Mouse (Mus musculus): ENCODE measurements at regions not wholly inside any gene's neighbourhood (a gene's known extent, or its start where the extent isn't known, plus 50 kb on each side); places are given as distances from the start of the nearest gene placed in this dataset.

DNA sequence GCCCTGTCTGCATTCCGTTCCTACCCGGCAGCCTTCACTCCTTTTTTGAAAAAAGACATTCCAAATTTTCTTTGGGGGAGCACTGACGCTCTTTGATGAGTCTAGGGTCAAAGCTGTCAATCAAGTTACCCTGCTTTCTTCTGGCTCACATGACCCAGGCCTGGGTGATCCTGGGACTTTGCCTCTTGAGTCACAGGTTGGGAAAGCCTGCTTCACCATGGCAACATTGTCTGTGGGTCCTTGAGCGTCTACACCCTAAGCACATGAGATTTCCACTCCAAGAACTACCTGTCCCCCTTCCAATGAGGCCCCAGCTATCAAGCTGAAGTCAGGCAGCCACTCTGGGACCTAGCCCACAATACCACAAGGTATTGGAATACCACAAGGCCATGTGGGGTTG, 73.5 kb downstream of the Lsm3 start:
- no peak for ATAC-seq (ENCODE audit: insufficient read depth, low FRiP score, low TSS enrichment)
- no peak overlapping the region for H3K4me3 ChIP-seq (ENCODE audit: low read depth, low read length)
- H3K27me3 ChIP-seq (ENCODE audit: control insufficient read depth, insufficient read depth, low read length), result no peaks in the 10 kb centered on the region
- no peak overlapping the region for H3K9ac ChIP-seq (ENCODE audit: low read length)
- 83% methylated on average over 4 of the region's 4 CpGs for whole genome bisulfite sequencing
- H3K4me2 ChIP-seq (ENCODE audit: low read depth), result no peak overlapping the region
- no peaks in the 10 kb centered on the region for H3K9me3 ChIP-seq (ENCODE audit: control insufficient read depth, low read length)
- H3K27ac ChIP-seq (ENCODE audit: low read depth, low read length), result no peak overlapping the region
- no peaks in the 10 kb centered on the region for H3K4me1 ChIP-seq (ENCODE audit: control insufficient read depth, insufficient read depth, low read length)
- DNase-seq (ENCODE audit: low spot score), result no peak
- no peaks in the 10 kb centered on the region for H3K36me3 ChIP-seq (ENCODE audit: control insufficient read depth, insufficient read depth, low read length)

DNA sequence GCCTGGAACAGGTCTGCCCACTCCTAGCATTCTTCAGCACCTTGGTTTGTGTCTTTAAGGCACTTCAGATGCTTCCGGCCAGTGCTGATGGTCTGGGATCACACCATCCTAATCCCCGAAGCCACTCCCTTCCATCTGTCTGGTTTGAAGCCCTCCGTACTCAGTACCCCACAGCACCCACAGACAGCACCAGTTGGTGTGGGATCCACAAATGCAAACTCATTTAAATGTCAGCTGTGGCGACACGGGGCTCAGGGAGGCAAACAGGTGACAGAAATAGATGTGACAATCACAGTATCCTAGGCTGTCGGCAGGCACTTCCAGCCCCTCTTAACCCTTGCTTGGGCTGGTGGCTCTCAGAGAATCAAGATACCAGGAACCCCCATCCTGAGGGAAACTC, 74.7 kb downstream of the Lsm3 start:
- Histone ChIP-seq H3K4me1 (ENCODE audit: control insufficient read depth, insufficient read depth, low read length) (no peaks in the 10 kb centered on the region), H3K9me3 (ENCODE audit: control insufficient read depth, low read length) (no peaks in the 10 kb centered on the region), H3K4me3 (ENCODE audit: low read depth, low read length) (no peak overlapping the region), H3K27ac (ENCODE audit: low read depth, low read length) (no peak overlapping the region), H3K36me3 (ENCODE audit: control insufficient read depth, insufficient read depth, low read length) (no peaks in the 10 kb centered on the region), H3K9ac (ENCODE audit: low read length) (no peak overlapping the region), H3K27me3 (ENCODE audit: control insufficient read depth, insufficient read depth, low read length) (no peaks in the 10 kb centered on the region), H3K4me2 (ENCODE audit: low read depth) (no peak overlapping the region)
- 65% methylated on average over 6 of the region's 6 CpGs for WGBS
- ATAC-seq (ENCODE audit: insufficient read depth, low FRiP score, low TSS enrichment) (no peak), DNase-seq (ENCODE audit: low spot score) (no peak)

DNA sequence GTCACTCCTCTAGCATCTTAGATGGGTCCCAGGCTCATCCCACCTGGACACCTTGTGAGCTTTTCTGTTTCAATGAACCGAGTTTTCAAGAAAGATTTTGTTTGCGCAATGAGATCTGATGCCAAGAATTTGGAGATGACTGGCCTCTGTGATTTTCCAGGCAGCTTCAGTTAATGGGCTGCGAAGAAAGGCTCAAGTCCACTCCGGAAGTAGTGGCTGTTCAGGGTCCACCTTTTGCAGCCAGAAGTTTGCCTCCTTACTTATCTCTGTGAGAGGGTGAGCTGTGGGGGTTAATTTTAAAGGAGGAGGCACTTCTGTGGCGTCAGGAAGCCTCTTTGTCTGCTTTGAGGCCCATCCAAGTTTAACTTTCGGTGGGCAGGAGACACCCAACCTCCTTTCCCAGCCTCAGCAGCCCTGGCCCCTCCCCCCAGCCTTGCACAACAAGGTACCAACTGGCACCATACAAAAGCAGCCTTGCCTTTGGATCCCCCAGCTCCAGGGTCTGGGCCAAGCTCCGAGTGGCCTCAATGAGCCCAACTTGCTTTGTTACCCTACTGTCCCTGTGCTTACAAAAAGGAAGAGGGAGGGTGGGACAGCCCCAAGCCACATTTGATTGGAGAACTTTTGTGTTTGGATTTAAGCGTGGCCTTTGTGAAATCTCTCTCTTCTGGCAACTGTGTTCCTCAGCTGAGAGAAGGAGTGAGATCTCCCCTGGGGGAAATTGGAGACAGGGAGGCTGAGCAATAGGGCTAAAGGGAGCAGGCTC, 75.3 kb downstream of the Lsm3 start:
- Histone ChIP-seq H3K4me2 (ENCODE audit: low read depth) (no peak overlapping the region), H3K4me3 (ENCODE audit: low read depth, low read length) (no peak overlapping the region), H3K4me1 (ENCODE audit: control insufficient read depth, insufficient read depth, low read length) (no peaks in the 10 kb centered on the region), H3K27ac (ENCODE audit: low read depth, low read length) (no peak overlapping the region), H3K9me3 (ENCODE audit: control insufficient read depth, low read length) (no peaks in the 10 kb centered on the region), H3K27me3 (ENCODE audit: control insufficient read depth, insufficient read depth, low read length) (no peaks in the 10 kb centered on the region), H3K36me3 (ENCODE audit: control insufficient read depth, insufficient read depth, low read length) (no peaks in the 10 kb centered on the region), H3K9ac (ENCODE audit: low read length) (no peak overlapping the region)
- DNase-seq (ENCODE audit: low spot score) (no peak), ATAC-seq (ENCODE audit: insufficient read depth, low FRiP score, low TSS enrichment) (no peak)
- WGBS, result 54% methylated on average over 8 of the region's 8 CpGs

DNA sequence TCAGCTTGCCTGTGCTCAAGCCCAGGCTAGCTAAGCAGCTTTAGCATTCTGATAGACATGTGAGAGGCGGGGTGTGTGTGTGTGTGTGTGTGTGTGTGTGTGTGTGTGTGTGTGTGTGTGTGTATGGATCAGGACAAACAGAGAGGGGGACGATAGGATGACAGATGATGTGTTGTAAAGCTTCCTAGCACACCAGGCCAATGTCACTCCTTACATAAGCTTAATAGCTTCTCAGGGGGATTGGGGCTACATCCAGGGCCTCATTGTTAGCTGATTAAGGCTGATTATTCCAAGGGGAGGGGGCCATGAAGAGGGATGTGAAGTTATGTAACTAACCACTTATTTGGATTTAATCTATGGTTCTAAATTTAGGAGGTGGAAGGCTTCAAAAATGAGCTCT, 76.9 kb downstream of the Lsm3 start:
- Histone ChIP-seq H3K4me2 (ENCODE audit: low read depth) (no peak overlapping the region), H3K4me1 (ENCODE audit: control insufficient read depth, insufficient read depth, low read length) (no peaks in the 10 kb centered on the region), H3K27me3 (ENCODE audit: control insufficient read depth, insufficient read depth, low read length) (no peaks in the 10 kb centered on the region), H3K4me3 (ENCODE audit: low read depth, low read length) (no peak overlapping the region), H3K9ac (ENCODE audit: low read length) (no peak overlapping the region), H3K27ac (ENCODE audit: low read depth, low read length) (no peak overlapping the region), H3K36me3 (ENCODE audit: control insufficient read depth, insufficient read depth, low read length) (no peaks in the 10 kb centered on the region), H3K9me3 (ENCODE audit: control insufficient read depth, low read length) (no peaks in the 10 kb centered on the region)
- WGBS, result 54% methylated on average over 2 of the region's 2 CpGs
- ATAC-seq (ENCODE audit: insufficient read depth, low FRiP score, low TSS enrichment) (no peak), DNase-seq (ENCODE audit: low spot score) (no peak)

DNA sequence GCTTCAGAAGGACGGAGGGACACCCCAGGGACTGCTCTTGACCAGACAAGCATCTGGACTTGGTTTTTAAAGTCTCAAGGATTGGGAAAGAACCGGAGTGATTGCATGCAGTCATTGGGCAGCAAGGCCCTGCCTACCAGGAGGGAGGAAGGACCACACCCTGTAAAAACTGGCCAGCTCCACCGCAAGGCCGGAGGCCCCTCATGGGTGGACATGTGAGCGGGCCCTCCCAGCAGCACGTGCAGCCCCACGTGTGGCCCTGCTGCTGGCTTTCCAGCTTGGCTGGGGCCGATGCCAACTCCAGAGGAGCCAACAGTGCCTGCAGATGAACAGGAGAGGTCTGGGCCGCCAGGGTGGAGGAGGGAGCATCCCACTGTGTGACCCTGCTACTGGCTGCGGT, 83.2 kb downstream of the Lsm3 start:
- WGBS, result 70% methylated on average over 10 of the region's 10 CpGs
- Histone ChIP-seq H3K9ac (ENCODE audit: low read length) (no peak overlapping the region), H3K27me3 (ENCODE audit: control insufficient read depth, insufficient read depth, low read length) (no peaks in the 10 kb centered on the region), H3K27ac (ENCODE audit: low read depth, low read length) (no peak overlapping the region), H3K9me3 (ENCODE audit: control insufficient read depth, low read length) (no peaks in the 10 kb centered on the region), H3K4me3 (ENCODE audit: low read depth, low read length) (no peak overlapping the region), H3K4me1 (ENCODE audit: control insufficient read depth, insufficient read depth, low read length) (no peaks in the 10 kb centered on the region), H3K4me2 (ENCODE audit: low read depth) (no peak overlapping the region), H3K36me3 (ENCODE audit: control insufficient read depth, insufficient read depth, low read length) (no peaks in the 10 kb centered on the region)
- ATAC-seq (ENCODE audit: insufficient read depth, low FRiP score, low TSS enrichment) (no peak), DNase-seq (ENCODE audit: low spot score) (no peak)

DNA sequence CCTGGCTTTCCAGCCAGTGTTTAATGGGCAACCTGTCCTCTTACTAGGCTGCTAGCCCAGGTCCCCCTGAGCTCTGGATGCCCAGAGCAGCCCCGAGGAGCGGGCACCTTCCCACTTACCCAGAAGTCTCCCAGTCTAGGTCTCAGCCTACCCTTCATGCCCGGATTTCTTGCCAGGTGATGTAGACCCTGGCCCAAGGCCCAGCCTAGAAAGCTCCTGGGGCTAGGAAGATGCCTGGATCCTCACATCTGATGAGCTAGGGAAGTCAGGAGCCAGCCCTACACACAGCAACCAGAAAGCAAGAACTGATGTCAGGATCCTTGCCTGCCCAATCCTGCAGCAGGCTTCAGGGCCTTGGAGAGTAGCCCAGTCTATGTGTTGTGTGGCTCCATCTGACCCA, 83.7 kb upstream of the Slc6a6 start:
- Histone ChIP-seq H3K4me3 (ENCODE audit: low read depth, low read length) (no peak overlapping the region), H3K36me3 (ENCODE audit: control insufficient read depth, insufficient read depth, low read length) (no peaks in the 10 kb centered on the region), H3K27me3 (ENCODE audit: control insufficient read depth, insufficient read depth, low read length) (no peaks in the 10 kb centered on the region), H3K4me1 (ENCODE audit: control insufficient read depth, insufficient read depth, low read length) (no peaks in the 10 kb centered on the region), H3K27ac (ENCODE audit: low read depth, low read length) (no peak overlapping the region), H3K9me3 (ENCODE audit: control insufficient read depth, low read length) (no peaks in the 10 kb centered on the region), H3K9ac (ENCODE audit: low read length) (no peak overlapping the region), H3K4me2 (ENCODE audit: low read depth) (no peak overlapping the region)
- ATAC-seq (ENCODE audit: insufficient read depth, low FRiP score, low TSS enrichment) (no peak), DNase-seq (ENCODE audit: low spot score) (no peak)
- WGBS, result 88% methylated on average over 3 of the region's 3 CpGs

DNA sequence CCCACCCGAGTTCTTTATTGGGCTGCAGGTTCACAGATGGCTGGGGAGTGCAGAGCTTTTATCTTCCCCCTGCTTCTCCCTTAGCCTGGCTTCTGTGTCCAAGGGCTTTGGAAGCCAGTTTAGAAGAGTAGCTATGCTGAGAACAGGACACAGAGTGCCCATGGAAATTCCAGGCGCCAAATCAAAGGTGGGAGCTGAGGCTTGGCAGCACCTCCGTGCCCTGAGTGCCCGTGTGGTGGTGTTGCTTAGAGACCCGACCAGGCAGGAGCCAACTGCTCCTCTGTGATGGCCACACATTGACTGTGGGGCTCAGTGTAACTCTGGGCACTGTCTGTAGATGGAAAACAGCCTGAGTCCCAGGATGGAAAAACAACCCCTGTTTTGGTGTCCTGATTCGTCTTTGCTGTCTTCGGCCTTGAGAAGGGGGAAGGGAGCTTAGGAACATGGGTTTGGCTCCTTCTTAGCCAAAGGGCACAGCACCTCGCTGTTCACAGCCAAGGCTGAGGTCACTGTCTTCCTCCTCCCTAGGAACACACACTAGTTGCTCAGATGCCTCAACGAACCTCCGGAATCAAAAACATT, 77.1 kb upstream of the Slc6a6 start:
- no peaks in the 10 kb centered on the region for H3K27me3 ChIP-seq (ENCODE audit: control insufficient read depth, insufficient read depth, low read length)
- WGBS, result 89% methylated on average over 10 of the region's 10 CpGs
- no peak for DNase-seq (ENCODE audit: low spot score)

DNA sequence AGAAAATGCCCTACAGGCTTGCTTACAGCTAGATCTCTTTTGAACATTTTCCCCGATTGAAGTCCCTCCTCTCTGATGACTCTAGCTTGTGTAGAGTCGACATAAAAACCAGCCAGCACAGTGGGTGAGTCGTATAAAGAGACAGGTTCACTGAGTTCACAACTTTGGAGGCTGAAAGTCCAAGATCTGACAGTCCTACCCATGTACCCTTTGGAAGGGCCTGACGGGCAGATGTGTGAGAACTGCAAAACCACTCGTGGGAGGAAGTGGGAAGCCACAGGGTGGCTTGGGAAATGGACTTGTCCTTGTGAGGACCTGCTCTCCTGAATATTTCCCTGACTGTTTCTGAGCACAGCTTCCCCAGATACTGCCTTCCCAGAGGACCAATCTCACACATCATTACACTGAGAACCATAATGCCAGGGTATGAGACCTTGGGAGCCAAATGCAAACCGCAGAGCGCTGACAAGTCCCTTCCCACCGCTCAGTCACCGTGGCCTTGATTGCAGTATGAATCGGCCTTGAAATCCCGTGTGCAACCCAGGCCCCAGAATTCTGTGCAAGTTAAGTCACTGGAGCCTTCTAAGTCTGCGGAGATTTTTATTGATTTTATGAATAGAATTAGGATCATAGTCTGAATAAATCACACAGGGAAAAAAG, 76.1 kb upstream of the Slc6a6 start:
- Histone ChIP-seq H3K4me1 (ENCODE audit: control insufficient read depth, insufficient read depth, low read length) (no peaks in the 10 kb centered on the region), H3K27ac (ENCODE audit: low read depth, low read length) (no peak overlapping the region), H3K9ac (ENCODE audit: low read length) (no peak overlapping the region), H3K4me3 (ENCODE audit: low read depth, low read length) (no peak overlapping the region), H3K27me3 (ENCODE audit: control insufficient read depth, insufficient read depth, low read length) (no peaks in the 10 kb centered on the region), H3K36me3 (ENCODE audit: control insufficient read depth, insufficient read depth, low read length) (no peaks in the 10 kb centered on the region), H3K4me2 (ENCODE audit: low read depth) (no peak overlapping the region), H3K9me3 (ENCODE audit: control insufficient read depth, low read length) (no peaks in the 10 kb centered on the region)
- DNase-seq (ENCODE audit: low spot score) (no peak), ATAC-seq (ENCODE audit: insufficient read depth, low FRiP score, low TSS enrichment) (no peak)
- 81% methylated on average over 12 of the region's 12 CpGs for WGBS

More for the DNA sequence above, 77.1 kb upstream of the Slc6a6 start:
- Histone ChIP-seq H3K4me3 (ENCODE audit: low read depth, low read length) (no peak overlapping the region), H3K27ac (ENCODE audit: low read depth, low read length) (no peak overlapping the region), H3K4me1 (ENCODE audit: control insufficient read depth, insufficient read depth, low read length) (no peaks in the 10 kb centered on the region), H3K36me3 (ENCODE audit: control insufficient read depth, insufficient read depth, low read length) (no peaks in the 10 kb centered on the region), H3K9ac (ENCODE audit: low read length) (no peak overlapping the region), H3K4me2 (ENCODE audit: low read depth) (no peak overlapping the region), H3K9me3 (ENCODE audit: control insufficient read depth, low read length) (no peaks in the 10 kb centered on the region)
- no peak for ATAC-seq (ENCODE audit: insufficient read depth, low FRiP score, low TSS enrichment)

DNA sequence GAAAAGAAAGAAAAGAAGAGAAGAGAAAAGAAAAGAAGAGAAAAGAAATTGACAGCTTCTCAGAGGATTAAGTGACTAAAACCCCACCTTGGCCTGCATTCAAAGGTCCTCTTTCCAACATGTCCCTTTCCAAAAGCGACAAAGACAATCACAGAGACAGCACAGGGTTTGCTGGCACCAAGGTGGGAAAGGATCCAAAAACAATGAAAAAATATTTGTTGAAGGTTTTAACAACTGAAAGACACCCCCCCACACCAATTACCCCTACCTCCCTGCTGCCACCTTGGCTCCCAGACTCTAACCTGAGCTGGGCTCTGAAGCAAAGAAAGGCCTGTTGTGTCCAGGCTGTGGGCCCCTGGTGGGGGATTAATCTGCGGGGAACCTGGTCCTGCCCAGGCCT, 74.2 kb upstream of the Slc6a6 start:
- Histone ChIP-seq H3K27ac (ENCODE audit: low read depth, low read length) (no peak overlapping the region), H3K4me3 (ENCODE audit: low read depth, low read length) (no peak overlapping the region), H3K4me2 (ENCODE audit: low read depth) (no peak overlapping the region), H3K9ac (ENCODE audit: low read length) (no peak overlapping the region), H3K27me3 (ENCODE audit: control insufficient read depth, insufficient read depth, low read length) (no peaks in the 10 kb centered on the region), H3K4me1 (ENCODE audit: control insufficient read depth, insufficient read depth, low read length) (no peaks in the 10 kb centered on the region), H3K36me3 (ENCODE audit: control insufficient read depth, insufficient read depth, low read length) (no peaks in the 10 kb centered on the region), H3K9me3 (ENCODE audit: control insufficient read depth, low read length) (no peaks in the 10 kb centered on the region)
- DNase-seq (ENCODE audit: low spot score), result no peak
- ATAC-seq (ENCODE audit: insufficient read depth, low FRiP score, low TSS enrichment), result no peak
- 33% methylated on average over 2 of the region's 2 CpGs for WGBS

Data from neural tube, embryonic 11.5 days (tissue).